Mouse (Mus musculus) heart, embryonic 16.5 days (tissue): ENCODE results near the gene Tmem143. TPM values are rescaled to one million over a fixed set of nuclear protein-coding genes. Genes with fewer than 3 reads are reported as not detected.
"Not testable (repeated sequence)": the region's sequence is repeated elsewhere in the genome, so short reads cannot be mapped to it uniquely, and the experiment has no call there.

Experiments
- ATAC-seq: fragments of 200-750 bp; cut with Nextera tagmentation; replicated peaks from 2 replicates; pipeline ENCODE4 v1.8.0; 2017; ENCODE audit warnings: moderate number of reproducible peaks; ENCODE audit not compliant: insufficient read depth, low FRiP score; ENCODE audit errors: extremely low read depth
- H3K27ac ChIP-seq: fragments of 300-500 bp; sonication (generic); 2 replicates; pipeline ENCODE4 v1.5.1; 2014; ENCODE audit warnings: mild to moderate bottlenecking, low read length, control low read depth, moderate library complexity
- H3K27me3 ChIP-seq: fragments of 300-500 bp; sonication (generic); 2 replicates; pipeline ENCODE4 v1.6.1; 2014; ENCODE audit warnings: low read length, mixed read lengths; ENCODE audit not compliant: control insufficient read depth, insufficient read depth
- H3K36me3 ChIP-seq: fragments of 300-500 bp; sonication (generic); 2 replicates; pipeline ENCODE4 v1.6.1; 2014; ENCODE audit not compliant: control insufficient read depth, insufficient read depth
- H3K4me1 ChIP-seq: fragments of 300-500 bp; sonication (generic); 2 replicates; pipeline ENCODE4 v1.6.1; 2014; ENCODE audit warnings: low read length, mixed read lengths; ENCODE audit not compliant: control insufficient read depth, insufficient read depth
- H3K4me2 ChIP-seq: fragments of 300-500 bp; sonication (generic); 2 replicates; pipeline ENCODE4 v1.6.1; 2014; ENCODE audit warnings: low read depth, mild to moderate bottlenecking, control low read depth, low read length
- H3K4me3 ChIP-seq: fragments of 300-500 bp; sonication (generic); 2 replicates; pipeline ENCODE4 v1.5.1; 2014; ENCODE audit warnings: mild to moderate bottlenecking, control low read depth, low read length
- H3K9ac ChIP-seq: fragments of 300-500 bp; sonication (generic); 2 replicates; pipeline ENCODE4 v1.6.1; 2014; ENCODE audit warnings: low read length, control low read depth
- H3K9me3 ChIP-seq: fragments of 300-500 bp; sonication (generic); replicated peaks from 2 replicates; pipeline ENCODE4 v1.6.1; 2016; ENCODE audit warnings: low read length; ENCODE audit not compliant: control insufficient read depth
- WGBS: fragments of 180-500 bp; shearing (Covaris S2); extraction: QIAGEN DNeasy Blood & Tissue Kit; methylation state at CpG from one replicate; pipeline ENCODE4 v1.1.7; 2014; 5-methylcytosine and 5-hydroxymethylcytosine counted together
- polyA plus RNA-seq: library from polyadenylated mRNA; unstranded; fragments of >200 nt; fragmentation: Nextera tagmentation; extraction: Ambion mirVana; gene quantifications from 2 replicates; pipeline ENCODE4 v1.2.1, GENCODE M21; 2015

Tmem143 gene
- polyA plus RNA-seq, 1 experiment from 2014 or later: 8.8 TPM

GRCm38 (mm10) chr7:45924429-45924816 lies 27.7 kb downstream of the Tmem143 start:
- Histone ChIP-seq H3K9me3 (peaks cover 6% of the 10 kb centered on the region; the same call in 1 of the 2 replicates), H3K4me2 (peak overlapping the region; percentile 83), H3K36me3 (no peaks in the 10 kb centered on the region), H3K4me3 (peak overlapping the region; percentile 63), H3K27me3 (peaks cover 9% of the 10 kb centered on the region), H3K27ac (peak overlapping the region; percentile 95), H3K4me1 (peaks cover 8% of the 10 kb centered on the region), H3K9ac (peak overlapping the region; percentile 67)
- 18% methylated on average over 14 of the region's 14 CpGs for WGBS
- no peak for ATAC-seq

DNA sequence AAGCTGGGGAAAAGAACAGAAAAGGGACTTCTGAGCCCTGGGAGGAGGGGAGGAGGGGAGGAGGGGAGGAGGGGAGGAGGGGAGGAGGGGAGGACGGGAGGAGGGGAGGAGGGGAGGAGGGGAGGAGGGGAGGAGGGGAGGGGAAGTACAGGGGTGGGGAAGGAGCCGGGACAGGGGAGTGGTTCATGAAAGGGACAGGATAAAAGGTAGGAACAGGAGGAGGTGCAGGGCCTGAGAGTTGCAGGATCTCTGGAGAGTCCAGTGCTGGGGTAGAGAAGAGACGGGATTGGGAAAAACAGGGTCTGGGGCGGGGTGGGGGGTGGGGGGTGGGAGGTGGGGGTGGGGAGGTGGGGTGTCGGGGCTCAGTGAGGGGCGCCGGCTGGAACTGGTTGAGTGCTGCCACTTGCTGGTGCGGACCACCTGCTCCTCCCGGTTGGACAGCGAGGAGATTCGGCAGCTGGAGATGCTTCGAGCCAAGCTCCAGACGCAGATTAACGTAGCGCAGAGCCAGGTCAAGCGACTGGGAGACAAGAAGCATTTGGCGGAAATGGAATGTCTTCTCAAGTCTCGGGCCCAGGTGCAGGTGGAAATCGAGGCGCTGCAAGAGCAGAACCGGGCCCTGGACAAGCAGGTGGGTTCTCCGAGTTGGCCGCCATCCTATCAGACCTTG lies 32.0 kb downstream of the Tmem143 start:
- H3K4me1 ChIP-seq: no peaks in the 10 kb centered on the region
- WGBS: 24% methylated on average over 20 of the region's 23 CpGs
- ATAC-seq: no peak
- H3K9me3 ChIP-seq: peaks cover 18% of the 10 kb centered on the region
- H3K4me3 ChIP-seq: no peak overlapping the region
- H3K4me2 ChIP-seq: no peak overlapping the region
- H3K27ac ChIP-seq: no peak overlapping the region
- H3K9ac ChIP-seq: no peak overlapping the region
- peaks cover 9% of the 10 kb centered on the region for H3K27me3 ChIP-seq
- H3K36me3 ChIP-seq: no peaks in the 10 kb centered on the region; the same call in 1 of the 2 replicates

DNA sequence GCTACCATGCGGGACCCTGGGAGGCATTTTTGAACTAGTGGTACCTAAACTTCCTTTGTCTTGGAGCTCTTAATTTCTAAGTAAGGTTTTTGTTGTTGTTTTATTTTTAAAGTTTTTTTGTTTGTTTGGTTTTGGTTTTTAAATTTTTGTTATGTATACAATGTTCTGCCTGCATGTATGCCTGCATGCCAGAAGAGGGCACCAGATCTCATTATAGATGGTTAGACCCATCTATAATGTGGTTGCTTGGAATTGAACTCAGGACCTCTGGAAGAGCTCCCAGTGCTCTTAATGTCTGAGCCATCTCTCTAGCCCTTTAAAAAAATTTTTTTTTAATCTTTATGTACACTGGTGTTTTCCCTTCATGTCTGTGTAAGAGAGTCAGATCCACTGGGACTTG lies 32.9 kb downstream of the Tmem143 start:
- 81% methylated on average over 1 of the region's 1 CpGs for WGBS
- no peaks in the 10 kb centered on the region; the same call in 1 of the 2 replicates for H3K36me3 ChIP-seq
- no peak for ATAC-seq
- H3K4me3 ChIP-seq: no peak overlapping the region
- H3K27ac ChIP-seq: no peak overlapping the region
- H3K9me3 ChIP-seq: peaks cover 18% of the 10 kb centered on the region
- no peak overlapping the region for H3K9ac ChIP-seq
- H3K27me3 ChIP-seq: peaks cover 9% of the 10 kb centered on the region
- no peak overlapping the region for H3K4me2 ChIP-seq
- H3K4me1 ChIP-seq: no peaks in the 10 kb centered on the region

DNA sequence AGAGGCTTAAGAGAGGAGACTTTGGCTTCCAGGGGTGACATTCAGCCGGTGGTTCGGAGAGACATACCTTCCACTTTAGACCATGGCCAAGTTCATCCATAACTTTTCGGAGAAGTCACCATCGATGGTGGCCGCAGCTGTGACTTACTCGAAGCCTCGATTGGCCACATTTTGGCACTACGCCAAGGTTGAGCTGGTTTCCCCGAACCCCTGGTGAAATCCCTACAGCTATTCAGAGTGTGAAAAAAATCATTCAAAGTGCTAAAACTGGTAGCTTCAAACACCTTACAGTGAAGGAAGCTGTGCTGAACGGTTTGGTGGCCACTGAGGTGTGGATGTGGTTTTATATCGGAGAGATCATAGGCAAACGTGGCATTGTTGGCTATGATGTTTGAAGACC lies 37.0 kb downstream of the Tmem143 start:
- not testable (repeated sequence) for H3K9ac ChIP-seq, H3K4me2 ChIP-seq, H3K27me3 ChIP-seq, H3K27ac ChIP-seq, H3K4me1 ChIP-seq, ATAC-seq, H3K4me3 ChIP-seq, H3K36me3 ChIP-seq
- WGBS: 87% methylated on average over 12 of the region's 12 CpGs
- H3K9me3 ChIP-seq: peaks cover 12% of the 10 kb centered on the region

DNA sequence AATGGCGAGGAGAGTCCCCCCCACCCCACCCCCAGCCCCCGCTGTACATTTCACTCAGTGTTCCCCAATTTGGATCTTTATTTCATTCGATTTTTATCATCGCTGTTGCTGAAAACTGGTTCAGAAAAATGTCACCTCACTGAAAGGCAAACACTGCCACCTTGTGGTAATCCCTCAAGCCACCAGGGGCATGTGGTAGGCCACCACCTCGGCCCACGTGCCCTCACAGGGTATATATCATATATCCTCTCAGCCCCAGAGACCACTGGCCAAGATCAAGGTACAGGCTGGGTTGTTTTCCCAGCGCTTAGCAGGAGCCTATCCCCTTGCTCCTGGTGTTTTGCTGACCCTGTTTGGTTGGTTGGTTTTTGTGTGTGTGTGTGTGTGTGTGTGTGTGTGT lies 38.4 kb downstream of the Tmem143 start:
- Histone ChIP-seq H3K36me3 (no peaks in the 10 kb centered on the region; the same call in 1 of the 2 replicates), H3K9me3 (peaks cover 12% of the 10 kb centered on the region), H3K27me3 (no peaks in the 10 kb centered on the region), H3K9ac (no peak overlapping the region), H3K4me3 (no peak overlapping the region), H3K4me2 (no peak overlapping the region), H3K4me1 (no peaks in the 10 kb centered on the region), H3K27ac (no peak overlapping the region)
- no peak for ATAC-seq
- 30% methylated on average over 7 of the region's 7 CpGs for WGBS

DNA sequence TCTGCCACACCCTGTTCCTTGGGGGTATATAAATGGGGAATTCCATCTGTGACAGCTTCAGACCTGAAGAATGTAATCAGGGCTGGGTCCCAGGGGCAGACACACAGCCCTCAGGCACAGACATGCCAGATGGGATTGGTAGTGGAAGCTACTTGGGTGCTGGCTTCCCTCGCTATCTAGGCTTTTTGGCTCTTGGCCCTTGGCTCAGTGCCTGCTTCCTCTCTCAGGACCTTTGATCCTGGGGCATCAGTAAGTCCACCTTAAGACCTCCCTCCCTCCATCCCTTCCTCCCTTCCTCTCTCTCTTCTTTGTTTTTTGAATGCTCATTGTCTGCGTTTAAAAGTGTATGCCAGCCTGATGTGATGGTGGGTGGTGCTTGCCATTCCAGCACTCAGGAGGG lies 43.1 kb downstream of the Tmem143 start:
- no peak overlapping the region for H3K4me3 ChIP-seq
- no peaks in the 10 kb centered on the region for H3K27me3 ChIP-seq
- no peaks in the 10 kb centered on the region for H3K9me3 ChIP-seq
- 28% methylated on average over 2 of the region's 2 CpGs for WGBS
- no peaks in the 10 kb centered on the region for H3K4me1 ChIP-seq
- H3K27ac ChIP-seq: no peak overlapping the region
- H3K9ac ChIP-seq: no peak overlapping the region
- no peak for ATAC-seq
- H3K36me3 ChIP-seq: no peaks in the 10 kb centered on the region
- H3K4me2 ChIP-seq: no peak overlapping the region

- no peak overlapping the region for H3K27ac ChIP-seq
- no peak overlapping the region for H3K4me3 ChIP-seq
- no peak for ATAC-seq
- H3K4me1 ChIP-seq: no peaks in the 10 kb centered on the region
- 74% methylated on average over 9 of the region's 9 CpGs for WGBS
- no peak overlapping the region for H3K9ac ChIP-seq
- no peaks in the 10 kb centered on the region for H3K36me3 ChIP-seq
- no peaks in the 10 kb centered on the region for H3K9me3 ChIP-seq
- H3K27me3 ChIP-seq: no peaks in the 10 kb centered on the region
- H3K4me2 ChIP-seq: no peak overlapping the region
Observed at GRCm38 (mm10) chr7:45941986-45942385, 45.2 kb downstream of the Tmem143 start.

GRCm38 (mm10) chr7:45943280-45943679 lies 46.5 kb downstream of the Tmem143 start:
- not testable (repeated sequence) for H3K36me3 ChIP-seq, ATAC-seq, H3K27me3 ChIP-seq, H3K9me3 ChIP-seq, H3K27ac ChIP-seq, H3K9ac ChIP-seq, H3K4me3 ChIP-seq, H3K4me2 ChIP-seq, H3K4me1 ChIP-seq
- WGBS: 86% methylated on average over 1 of the region's 1 CpGs

DNA sequence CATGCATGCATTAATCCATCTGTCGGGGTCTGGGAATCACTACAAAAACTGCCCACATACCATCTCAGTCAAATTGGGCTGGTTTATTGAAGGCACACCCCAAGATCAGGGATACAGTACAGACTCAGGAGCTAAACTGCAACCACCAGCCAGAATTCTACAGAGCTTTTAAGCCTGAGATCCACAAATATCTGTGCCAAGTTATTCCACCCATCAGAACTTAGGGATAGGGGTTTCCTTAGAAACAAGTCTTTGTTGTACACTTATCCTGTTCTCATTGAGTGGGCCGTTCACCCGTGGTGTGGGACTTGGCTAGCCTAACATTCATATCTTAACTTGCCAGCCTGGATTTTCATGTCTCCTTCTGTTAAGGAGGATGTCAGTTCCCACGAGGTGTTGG lies 52.3 kb downstream of the Tmem143 start:
- ATAC-seq: no peak
- Histone ChIP-seq H3K36me3 (no peaks in the 10 kb centered on the region), H3K4me3 (no peak overlapping the region), H3K4me1 (no peaks in the 10 kb centered on the region), H3K27me3 (no peaks in the 10 kb centered on the region), H3K9me3 (no peaks in the 10 kb centered on the region), H3K4me2 (no peak overlapping the region), H3K27ac (no peak overlapping the region), H3K9ac (no peak overlapping the region)
- 69% methylated on average over 4 of the region's 4 CpGs for WGBS
